Mouse (Mus musculus): ENCODE measurements around the gene Scn5a.

Gene Scn5a

GRCm38 (mm10) chr9:119460410-119460809 lies 118.4 kb downstream of the Scn5a start:
- DNase-seq (ENCODE audit: low spot score), result peak; percentile 55

GRCm38 (mm10) chr9:119457122-119457521 lies 121.7 kb downstream of the Scn5a start:
- no peak for DNase-seq (ENCODE audit: low spot score)

- DNase-seq (ENCODE audit: low spot score), result no peak
Observed at GRCm38 (mm10) chr9:119455967-119456366, 122.8 kb downstream of the Scn5a start.

GRCm38 (mm10) chr9:119445737-119446136 lies 133.1 kb downstream of the Scn5a start:
- DNase-seq (ENCODE audit: low spot score), result no peak

- DNase-seq (ENCODE audit: low spot score), result peak; percentile 93
Observed at GRCm38 (mm10) chr9:119444738-119445429, 133.9 kb downstream of the Scn5a start, which contains the start of gene Exog. Gene Exog (plus strand): TSS chr9:119444943.

- no peak for DNase-seq (ENCODE audit: low spot score)
Observed at GRCm38 (mm10) chr9:119438498-119439000, 140.3 kb downstream of the Scn5a start.

GRCm38 (mm10) chr9:119438065-119438464 lies 140.8 kb downstream of the Scn5a start:
- DNase-seq (ENCODE audit: low spot score), result no peak

- DNase-seq (ENCODE audit: low spot score), result no peak
Observed at GRCm38 (mm10) chr9:119435855-119436254, 143.0 kb downstream of the Scn5a start.

Data from layer of hippocampus, adult 9-10 months (tissue).